Mouse (Mus musculus) 416B (cell line): ENCODE results near the gene Gpx1.
"Not testable (repeated sequence)": the region's sequence is repeated elsewhere in the genome, so short reads cannot be mapped to it uniquely, and the experiment has no call there.

Source experiments
- DNase-seq: peaks from one replicate; pipeline ENCODE4 v3.0.0; 2011; ENCODE audit warnings: low read depth

The Gpx1 gene

GRCm38 (mm10) chr9:108338886-108339781, at the start of gene Gpx1:
Gene Gpx1 (plus strand): TSS chr9:108338903.
- peak; percentile 99 for DNase-seq

DNA sequence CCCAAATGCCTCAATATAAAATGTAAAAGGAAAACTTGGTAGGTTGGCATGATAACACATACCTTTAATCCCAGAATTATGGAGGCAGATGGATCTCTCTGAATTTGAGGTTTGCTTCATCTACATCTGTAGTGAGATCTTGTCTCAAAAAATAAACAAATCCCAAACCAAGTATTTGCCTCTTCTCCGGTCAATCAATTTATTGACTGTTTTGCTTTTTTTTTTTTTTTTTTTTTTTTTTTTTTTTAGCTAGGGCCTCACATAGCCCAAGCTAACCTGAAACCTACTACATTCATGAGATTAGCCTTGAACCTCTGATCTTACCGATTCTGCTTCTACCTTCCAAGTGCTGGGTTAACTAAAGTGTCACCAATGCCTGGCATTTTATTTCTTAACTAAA, 49.4 kb upstream of the Gpx1 start:
- DNase-seq = no peak

- DNase-seq = peak; percentile 98
Observed at GRCm38 (mm10) chr9:108290016-108290750, 48.5 kb upstream of the Gpx1 start, which contains the start of gene Nicn1. Gene Nicn1 (plus strand): TSS chr9:108290429.

- no peak for DNase-seq
Observed at GRCm38 (mm10) chr9:108290773-108291172, 47.9 kb upstream of the Gpx1 start.

DNA sequence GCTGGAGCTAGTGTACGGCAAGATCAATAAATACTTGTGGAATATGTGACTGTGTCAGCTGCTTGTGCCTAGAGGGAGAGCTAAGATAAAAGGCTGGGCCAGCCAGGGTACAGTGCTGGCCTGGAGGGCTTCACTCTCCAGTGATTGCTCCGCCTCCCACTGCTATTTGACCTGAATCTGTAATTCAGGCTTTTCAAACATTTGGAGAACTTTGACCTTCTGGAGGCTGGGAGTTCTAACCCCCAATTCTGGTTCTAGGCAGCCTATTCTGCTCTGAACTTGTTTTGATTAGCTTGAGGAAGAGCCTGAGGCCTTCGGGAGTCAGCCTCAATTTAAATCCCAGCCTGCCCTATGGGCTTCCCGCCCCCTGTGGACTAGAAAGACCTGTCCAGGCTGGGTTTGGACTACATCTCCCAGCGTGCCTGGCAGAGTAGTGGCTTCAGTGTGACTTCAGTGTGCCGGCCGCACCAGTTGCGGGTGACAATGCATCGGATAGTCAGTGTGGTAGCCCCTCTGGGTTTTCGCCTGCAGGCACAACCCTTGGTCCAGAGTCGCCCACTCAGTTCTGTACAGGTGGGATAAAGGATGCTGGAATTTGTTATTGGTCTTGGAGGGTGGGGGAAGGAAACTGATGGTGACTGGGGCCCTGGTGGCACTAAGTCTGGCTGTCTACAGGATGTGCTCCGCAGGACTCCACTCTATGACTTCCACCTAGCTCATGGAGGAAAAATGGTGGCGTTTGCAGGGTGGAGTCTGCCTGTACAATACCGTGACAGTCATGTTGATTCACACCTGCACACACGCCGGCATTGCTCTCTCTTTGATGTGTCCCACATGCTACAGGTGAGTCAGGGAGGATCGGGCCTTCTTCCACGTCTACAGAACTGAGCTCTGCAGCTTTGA, 42.0 kb upstream of the Gpx1 start, which contains the start of gene Amt:
TSS of gene Amt (plus strand) at position 401 of the 903 bp plus-strand sequence.
- DNase-seq = no peak

GRCm38 (mm10) chr9:108301853-108302252, 36.9 kb upstream of the Gpx1 start:
- no peak for DNase-seq

DNA sequence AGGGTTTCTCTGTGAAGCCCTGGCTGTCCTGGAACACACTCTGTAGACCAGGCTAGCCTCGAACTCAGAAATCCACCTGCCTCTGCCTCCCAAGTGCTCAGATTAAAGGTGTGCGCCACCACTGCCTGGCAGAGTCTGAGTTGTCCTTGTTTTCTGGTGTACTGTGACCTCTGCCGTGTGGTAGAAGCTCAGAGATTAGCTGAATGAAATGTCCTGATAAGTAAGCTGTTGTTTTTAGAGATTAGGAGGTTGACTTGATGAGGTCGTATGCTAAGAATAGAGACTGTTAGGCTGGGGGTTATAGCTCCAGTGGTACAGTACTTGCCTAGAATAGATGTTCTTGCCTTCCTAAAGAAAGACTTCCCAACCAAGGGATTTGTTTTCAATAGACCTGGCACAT, 34.0 kb upstream of the Gpx1 start:
- DNase-seq = no peak

DNA sequence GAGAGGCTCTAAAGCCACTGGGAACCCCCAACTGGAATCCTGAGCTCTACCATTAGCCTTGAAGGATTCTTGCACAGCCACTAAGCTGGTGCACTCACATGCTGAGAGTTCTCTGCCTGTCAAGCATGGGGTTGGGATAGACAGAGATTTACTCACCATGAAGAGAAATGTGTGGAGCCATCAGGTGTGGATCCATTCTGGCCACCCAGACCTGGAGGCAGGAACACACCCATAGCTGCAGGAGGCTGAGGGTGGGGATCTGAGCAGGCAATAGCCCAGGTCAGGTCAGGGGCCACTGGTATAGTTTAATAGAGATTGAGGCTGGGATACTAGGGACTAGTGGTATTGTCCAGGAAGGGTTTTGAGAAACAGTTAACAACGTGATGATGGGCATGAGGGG, 33.5 kb upstream of the Gpx1 start:
- no peak for DNase-seq

DNA sequence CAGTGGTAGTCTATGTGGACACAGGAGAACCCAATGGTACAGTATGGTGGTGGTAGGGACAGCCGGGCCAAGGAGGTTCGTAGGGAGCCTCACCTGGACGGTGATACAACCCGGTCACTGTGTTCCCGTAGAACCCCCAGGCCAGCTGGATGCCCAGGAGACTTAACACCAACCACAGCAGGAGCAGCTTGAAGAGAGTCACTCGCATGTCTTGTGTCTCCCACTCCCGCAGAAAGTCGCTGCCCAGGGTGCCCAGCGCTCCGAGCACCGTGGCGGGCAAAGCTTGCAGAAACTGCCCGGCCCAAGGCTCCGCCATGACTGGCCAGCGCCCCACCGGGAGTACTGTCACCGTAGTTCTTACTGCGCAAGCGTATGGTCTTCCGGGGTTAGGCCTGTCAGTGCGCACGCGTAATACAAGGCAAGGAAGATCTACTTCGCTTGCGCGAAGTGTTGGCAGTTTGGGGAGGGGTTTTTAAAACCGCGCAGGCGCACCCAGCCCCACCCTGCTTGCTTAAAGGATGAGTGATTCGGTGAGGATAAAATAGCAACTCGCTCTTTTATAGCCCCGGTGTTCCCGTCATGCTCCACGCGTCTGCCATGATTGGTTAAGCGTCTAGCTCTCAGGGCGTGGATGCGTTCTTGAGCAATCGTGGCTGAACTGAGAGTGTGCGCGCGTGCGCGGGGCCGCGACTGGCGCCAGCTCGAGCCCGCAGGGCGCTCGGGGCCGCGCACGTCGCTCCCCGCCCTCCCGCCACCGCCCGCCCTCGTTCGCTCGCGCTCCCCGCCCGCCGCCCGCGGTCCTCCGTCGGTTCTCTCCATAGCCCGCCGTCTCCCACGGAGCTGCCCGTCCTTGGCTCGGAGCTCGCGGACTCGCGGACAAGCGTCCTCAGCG, 32.8 kb upstream of the Gpx1 start, which contains the start of the genes Rhoa and Tcta:
TSS of gene Rhoa (plus strand) at position 501 of the 892 bp plus-strand sequence.
TSS of gene Tcta (minus strand) at position 532 of the 892 bp plus-strand sequence.
- peak; percentile 100 for DNase-seq

DNA sequence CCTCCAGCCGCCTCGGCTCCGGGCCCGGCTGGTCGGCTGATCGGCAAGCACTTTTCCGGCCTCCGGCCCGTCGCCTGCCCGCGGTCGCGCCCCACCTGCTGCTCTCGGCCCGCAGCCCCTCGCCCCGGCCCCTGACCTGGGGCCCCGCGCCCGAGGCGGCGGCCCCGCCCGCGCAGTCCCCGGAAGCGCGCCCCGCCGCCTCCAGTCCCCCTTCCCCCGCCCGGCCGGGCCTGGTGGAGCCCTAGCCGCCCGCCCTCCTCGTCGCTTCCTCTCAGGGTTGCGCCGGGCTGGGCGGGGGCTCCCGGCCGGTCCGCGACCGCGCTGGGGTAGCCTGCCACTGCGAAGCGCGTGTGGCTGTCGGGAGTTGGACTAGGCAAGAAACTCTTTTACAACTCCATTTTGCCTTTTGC, 32.1 kb upstream of the Gpx1 start:
- peak; percentile 75 for DNase-seq

GRCm38 (mm10) chr9:108307021-108307807, 31.5 kb upstream of the Gpx1 start:
- peak; percentile 76 for DNase-seq

DNA sequence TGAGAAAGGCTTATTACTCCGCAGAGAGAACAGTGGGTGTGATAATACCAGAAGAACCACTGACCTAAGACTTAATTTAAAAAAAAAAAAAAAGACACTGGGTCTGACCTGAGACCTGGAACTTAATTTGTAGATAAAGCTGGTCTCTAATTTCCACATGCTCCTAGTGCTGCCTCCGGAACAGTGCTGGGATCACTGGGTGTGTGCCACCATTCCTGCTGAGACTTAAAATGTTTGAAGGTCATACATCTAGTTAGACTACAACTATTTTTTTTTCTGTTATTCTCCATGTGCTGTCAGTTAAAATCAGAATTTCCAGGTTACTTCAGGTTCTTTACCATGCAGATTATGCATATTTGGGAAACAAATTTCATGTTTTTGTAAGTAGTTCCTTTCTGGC, 30.6 kb upstream of the Gpx1 start:
- no peak for DNase-seq

DNA sequence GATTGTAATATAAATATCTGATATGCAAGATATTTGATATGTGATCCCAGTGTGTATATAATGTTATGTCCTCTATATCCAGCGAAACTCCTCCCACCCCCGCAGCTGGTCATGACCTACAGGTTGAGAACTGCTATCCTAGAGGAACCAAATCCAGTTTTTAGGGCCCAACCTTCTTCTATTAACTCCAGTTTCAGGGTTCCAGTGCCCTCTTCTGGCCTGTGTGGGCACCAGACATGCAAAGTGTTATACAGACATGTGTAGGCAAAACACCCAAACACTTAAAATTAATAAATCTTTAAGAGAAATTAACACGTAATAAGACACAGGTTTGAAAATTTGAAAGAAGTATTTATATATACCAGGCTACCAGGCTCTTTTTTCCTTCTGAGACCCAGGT, 21.1 kb upstream of the Gpx1 start:
- peak; percentile 55 for DNase-seq

- DNase-seq = no peak
Observed at GRCm38 (mm10) chr9:108318462-108318861, 20.2 kb upstream of the Gpx1 start.

DNA sequence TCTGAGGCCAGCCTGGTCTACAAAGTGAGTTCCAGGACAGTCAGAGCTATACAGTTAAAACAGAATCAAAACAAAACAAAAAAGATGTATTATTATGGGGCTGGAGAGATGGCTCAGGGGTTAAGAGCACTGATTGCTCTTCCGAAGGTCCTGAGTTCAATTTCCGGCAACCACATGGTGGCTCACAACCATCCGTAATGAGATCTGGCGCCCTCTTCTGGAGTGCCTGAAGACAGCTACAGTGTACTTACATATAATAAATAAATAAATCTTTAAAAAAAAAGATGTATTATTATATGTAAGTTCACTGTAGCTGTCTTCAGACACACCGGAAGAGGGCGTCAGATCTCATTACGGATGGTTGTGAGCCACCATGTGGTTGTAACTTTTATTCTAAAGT, 16.6 kb upstream of the Gpx1 start:
- not testable (repeated sequence) for DNase-seq

DNA sequence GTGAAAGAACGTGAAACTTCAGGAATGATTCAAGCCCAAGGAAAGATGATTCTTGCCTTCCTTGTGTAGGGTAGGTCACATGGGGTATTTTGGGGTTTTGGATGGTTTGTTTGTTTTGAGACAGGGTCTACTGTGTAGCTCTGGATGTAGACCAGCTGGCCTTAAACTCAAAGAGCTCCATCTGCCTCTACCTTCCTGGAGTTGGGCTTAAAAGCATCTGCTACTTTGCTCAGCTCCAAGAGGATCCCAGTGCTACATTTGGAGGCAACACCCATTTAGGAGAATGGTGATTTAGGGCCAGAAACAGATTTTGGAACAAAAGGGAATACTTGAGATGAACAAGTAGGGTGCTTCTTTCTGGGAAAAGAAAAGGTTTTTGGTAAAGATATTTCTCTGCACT, 13.9 kb upstream of the Gpx1 start:
- no peak for DNase-seq

GRCm38 (mm10) chr9:108325811-108326210, 12.9 kb upstream of the Gpx1 start:
- no peak for DNase-seq

DNA sequence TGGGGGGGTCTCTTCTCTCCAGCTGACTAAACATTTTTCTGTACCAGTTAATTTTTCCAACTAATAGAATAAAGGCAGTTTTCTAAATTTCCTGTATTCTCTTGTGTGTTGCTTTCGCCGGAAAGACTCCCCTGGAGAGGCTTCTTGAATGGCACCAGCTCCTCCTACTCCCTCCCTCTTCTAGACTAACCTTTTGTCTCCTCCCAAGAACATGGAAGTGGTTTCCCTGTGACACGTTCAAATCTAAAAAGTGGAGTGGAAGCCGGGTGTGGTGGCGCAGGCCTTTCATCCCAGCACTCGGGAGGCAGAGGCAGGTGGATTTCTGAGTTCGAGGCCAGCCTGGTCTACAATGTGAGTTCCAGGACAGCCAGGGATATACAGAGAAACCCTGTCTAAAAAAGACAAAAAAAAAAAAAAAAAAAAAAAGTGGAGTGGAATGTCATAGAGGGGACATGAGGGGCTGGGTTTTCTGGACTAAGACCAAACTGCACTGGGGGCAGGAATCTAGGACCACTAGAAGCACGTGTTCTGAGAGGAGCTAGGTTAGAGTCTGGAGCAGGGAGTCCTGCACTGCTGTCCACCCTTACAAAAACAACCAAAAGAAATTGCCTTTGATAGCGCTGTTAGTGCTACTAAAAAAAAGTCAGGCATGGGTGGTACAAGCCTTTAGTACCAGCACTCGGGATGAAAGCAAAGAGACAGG, 704 bp upstream of the Gpx1 start:
- DNase-seq = no peak

DNA sequence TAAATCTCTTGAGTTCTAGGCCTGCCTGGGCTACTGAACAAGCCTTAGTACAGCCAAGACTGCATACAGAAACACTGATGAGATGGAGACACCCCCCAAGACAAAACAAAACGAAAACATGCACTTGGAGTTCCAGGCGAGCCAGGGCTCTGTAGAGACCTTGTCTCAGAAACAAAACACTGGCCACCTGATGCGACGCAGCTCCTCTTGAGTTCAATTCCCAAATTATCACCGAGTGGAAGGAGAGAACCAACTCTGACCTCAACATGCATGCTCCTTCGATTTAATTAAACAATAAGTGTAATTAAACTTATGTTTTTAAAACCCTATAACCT, 185 bp upstream of the Gpx1 start:
- no peak for DNase-seq

GRCm38 (mm10) chr9:108339886-108340257, 1.2 kb downstream of the Gpx1 start:
- DNase-seq = peak; percentile 64
